ENCODE assay signal across 34 mouse cellular contexts in genomic region chr1:56684512-56684911, GRCm38 (mm10). TPM values are rescaled to one million over a fixed set of nuclear protein-coding genes. Genes with fewer than 3 reads are reported as not detected.
DNase-seq lines count a peak whose midpoint lies in the region; ATAC-seq and TF ChIP-seq lines count a peak whose summit lies in the region.
"Had no signal": no experiment of that assay in that cellular context is flagged by ENCODE, and none has a peak within 500 bp of the region (broad histone marks: within the 10 kb centered on the region; RNA-seq: fewer than 3 reads in every experiment).

No protein-coding gene starts in this region.

- no peaks in the 10 kb centered on the region for H3K4me1 ChIP-seq in forebrain, embryonic 14.5 days (ENCODE audit: control insufficient read depth, insufficient read depth, low read length)
- H3K4me1 ChIP-seq in forebrain, embryonic 15.5 days = no peaks in the 10 kb centered on the region
- H3K4me1 ChIP-seq in lung, embryonic 14.5 days (ENCODE audit: insufficient read depth) = no peaks in the 10 kb centered on the region
- 0 out of 2 replicates have a peak, but pooled peaks cover 2% of the 10 kb centered on the region for H3K4me1 ChIP-seq in embryonic fibroblast, embryonic 13.5 days (ENCODE audit: control insufficient read depth, insufficient read depth, low read length)
- H3K4me1 ChIP-seq in midbrain, embryonic 15.5 days = no peaks in the 10 kb centered on the region
- H3K4me1 ChIP-seq: heart, embryonic 10.5 days; heart, embryonic 13.5 days had no signal

- DNase-seq in forebrain, embryonic 14.5 days (ENCODE audit: low spot score) = peak; percentile 45
- peak; percentile 28 for DNase-seq in lung, embryonic 14.5 days
- DNase-seq in lung, adult 18-20 months = no peak
- DNase-seq in R1 (ENCODE audit: low read depth, low spot score) = peak; percentile 52
- no peak for DNase-seq in kidney, adult 18-20 months
- DNase-seq: adrenal gland, adult 8-10 months; adrenal gland, postnatal 36 days; B cell, adult 2 months; cerebellum, adult 11 months; cerebellum, adult 2 months; cerebellum, postnatal 10 days; gastrocnemius, postnatal 10 days; gastrocnemius, postnatal 36 days; heart, adult 2 months; heart, postnatal 14 days; heart, postnatal 4 days; kidney, adult 8-10 months had no signal

- no peaks in the 10 kb centered on the region for H3K9me3 ChIP-seq in forebrain, embryonic 14.5 days (replicated peaks; ENCODE audit: control insufficient read depth, low read length)
- no peaks in the 10 kb centered on the region for H3K9me3 ChIP-seq in forebrain, embryonic 15.5 days
- no peaks in the 10 kb centered on the region for H3K9me3 ChIP-seq in lung, embryonic 14.5 days (ENCODE audit: low read depth, low read length)
- no peaks in the 10 kb centered on the region for H3K9me3 ChIP-seq in midbrain, embryonic 15.5 days
- H3K9me3 ChIP-seq: heart, embryonic 10.5 days; heart, embryonic 13.5 days had no signal

- TF ChIP-seq POLR2A in embryonic fibroblast, embryonic 13.5 days (IDR thresholded peaks at IDR 0.05; ENCODE audit: low read depth, low read length) = no peak

- no peak overlapping the region for H3K27ac ChIP-seq in forebrain, embryonic 14.5 days (ENCODE audit: low read depth, low read length)
- H3K27ac ChIP-seq in forebrain, embryonic 15.5 days (replicated peaks) = no peak overlapping the region
- no peak overlapping the region for H3K27ac ChIP-seq in lung, embryonic 14.5 days (ENCODE audit: low read depth)
- H3K27ac ChIP-seq in embryonic fibroblast, embryonic 13.5 days (ENCODE audit: insufficient read depth, low read length) = peak overlapping the region; percentile 61; the same call in 1 of the 2 replicates
- H3K27ac ChIP-seq in midbrain, embryonic 15.5 days = no peak overlapping the region
- H3K27ac ChIP-seq: heart, adult 2 months; heart, embryonic 10.5 days; heart, embryonic 13.5 days; hindbrain, embryonic 14.5 days; hindbrain, postnatal 0 days had no signal

- ATAC-seq in forebrain, embryonic 14.5 days = peak; percentile 55
- ATAC-seq in forebrain, embryonic 15.5 days (replicated peaks) = no peak; the same call in 1 of the 2 replicates
- no peak for ATAC-seq in lung, embryonic 14.5 days (ENCODE audit: insufficient read depth)
- no peak for ATAC-seq in midbrain, embryonic 15.5 days (replicated peaks)
- ATAC-seq: activated CD4-positive, CD25-positive, alpha-beta regulatory T cell, adult 4 months; hindbrain, postnatal 0 days; inflammation-experienced regulatory T-cells, adult 6 months; intestine, postnatal 0 days; Patski had no signal

- H3K4me2 ChIP-seq in forebrain, embryonic 14.5 days (ENCODE audit: low read length) = no peak overlapping the region
- H3K4me2 ChIP-seq in forebrain, embryonic 15.5 days (replicated peaks) = no peak overlapping the region
- H3K4me2 ChIP-seq in lung, embryonic 14.5 days = no peak overlapping the region
- no peak overlapping the region for H3K4me2 ChIP-seq in midbrain, embryonic 15.5 days
- H3K4me2 ChIP-seq: heart, embryonic 13.5 days; hindbrain, embryonic 14.5 days had no signal

- H3K4me3 ChIP-seq in forebrain, embryonic 14.5 days (ENCODE audit: low read depth, low read length) = no peak overlapping the region
- H3K4me3 ChIP-seq in forebrain, embryonic 15.5 days = no peak overlapping the region
- H3K4me3 ChIP-seq in lung, embryonic 14.5 days (ENCODE audit: low read depth, low read length) = no peak overlapping the region
- no peak overlapping the region for H3K4me3 ChIP-seq in embryonic fibroblast, embryonic 13.5 days (ENCODE audit: insufficient read depth, low read length)
- no peak overlapping the region for H3K4me3 ChIP-seq in midbrain, embryonic 15.5 days
- H3K4me3 ChIP-seq: heart, adult 2 months; heart, embryonic 10.5 days; heart, embryonic 13.5 days had no signal

- H3K9ac ChIP-seq in forebrain, embryonic 14.5 days (ENCODE audit: low read length) = no peak overlapping the region
- no peak overlapping the region for H3K9ac ChIP-seq in forebrain, embryonic 15.5 days (replicated peaks)
- no peak overlapping the region for H3K9ac ChIP-seq in lung, embryonic 14.5 days
- H3K9ac ChIP-seq in midbrain, embryonic 15.5 days = no peak overlapping the region
- H3K9ac ChIP-seq: heart, embryonic 13.5 days; hindbrain, embryonic 14.5 days had no signal

- no peaks in the 10 kb centered on the region for H3K36me3 ChIP-seq in forebrain, embryonic 14.5 days (ENCODE audit: control insufficient read depth, insufficient read depth, low read length)
- no peaks in the 10 kb centered on the region for H3K36me3 ChIP-seq in forebrain, embryonic 15.5 days
- no peaks in the 10 kb centered on the region for H3K36me3 ChIP-seq in lung, embryonic 14.5 days (ENCODE audit: insufficient read depth)
- H3K36me3 ChIP-seq in midbrain, embryonic 15.5 days (replicated peaks) = no peaks in the 10 kb centered on the region
- H3K36me3 ChIP-seq: heart, embryonic 10.5 days; heart, embryonic 13.5 days had no signal

- TF ChIP-seq CTCF in lung, embryonic 14.5 days (IDR thresholded peaks at IDR 0.05; ENCODE audit: low read depth) = no peak
- TF ChIP-seq CTCF in embryonic fibroblast, embryonic 13.5 days (IDR thresholded peaks at IDR 0.05; ENCODE audit: borderline replicate concordance, insufficient read depth, low read length) = no peak

- no peaks in the 10 kb centered on the region for H3K27me3 ChIP-seq in forebrain, embryonic 14.5 days (replicated peaks; ENCODE audit: control insufficient read depth, insufficient read depth, low read length)
- H3K27me3 ChIP-seq in forebrain, embryonic 15.5 days = no peaks in the 10 kb centered on the region
- H3K27me3 ChIP-seq in lung, embryonic 14.5 days (ENCODE audit: insufficient read depth, low read length) = no peaks in the 10 kb centered on the region
- no peaks in the 10 kb centered on the region for H3K27me3 ChIP-seq in midbrain, embryonic 15.5 days (replicated peaks)
- H3K27me3 ChIP-seq: CH12.LX; heart, embryonic 13.5 days; Patski had no signal

RNA-seq across cellular contexts. Expression of gene Hsfy2, which starts 47.3 kb away (rescaled TPM):
- polyA plus RNA-seq in forebrain, embryonic 14.5 days (2014; fragmentation: Nextera tagmentation; extraction: Ambion mirVana) = not detected in 2 replicates
- not detected in 2 replicates for polyA plus RNA-seq in forebrain, embryonic 15.5 days (2015; fragmentation: Nextera tagmentation; extraction: Ambion mirVana)
- polyA plus RNA-seq in lung, embryonic 14.5 days (2014; fragmentation: Nextera tagmentation; extraction: Ambion mirVana) = not detected in 2 replicates
- not detected in 2 replicates for polyA plus RNA-seq in embryonic fibroblast, embryonic 13.5 days (2011; ENCODE audit: insufficient read length, low read depth, missing spikeins)
- polyA plus RNA-seq in midbrain, embryonic 15.5 days (2015; fragmentation: Nextera tagmentation; extraction: Ambion mirVana) = not detected in 2 replicates
- polyA plus RNA-seq: activated CD4-positive, CD25-positive, alpha-beta regulatory T cell, adult 4 months; cerebellum, adult 2 months; embryonic facial prominence, embryonic 11.5 days; embryonic facial prominence, embryonic 14.5 days; heart, embryonic 10.5 days; heart, embryonic 13.5 days; heart, embryonic 16.5 days; hindbrain, embryonic 11.5 days; hindbrain, embryonic 14.5 days; hindbrain, postnatal 0 days; inflammation-experienced regulatory T-cells, adult 6 months; intestine, postnatal 0 days; kidney, embryonic 16.5 days; Patski had no signal

Comparison
In these comparisons a context has a peak if more than half of its experiments do, and no peak if none do; other contexts are left out.
1. DNase-seq: peak in forebrain, embryonic 14.5 days (single experiment), lung, embryonic 14.5 days (single experiment) and R1 (single experiment); none in lung, adult 18-20 months (0 of 2) and kidney, adult 18-20 months (single experiment).